Mouse (Mus musculus): ENCODE measurements at regions not wholly inside any gene's neighbourhood (a gene's known extent, or its start where the extent isn't known, plus 50 kb on each side); places are given as distances from the start of the nearest gene placed in this dataset.

- DNase-seq (ENCODE audit: extremely low spot score, low read depth, low spot score), result no peak
Observed at GRCm38 (mm10) chr6:147817262-147817661, 229.8 kb upstream of the Far2 start.

- DNase-seq (ENCODE audit: extremely low spot score, low read depth, low spot score), result no peak
Observed at GRCm38 (mm10) chr6:147822215-147822614, 224.8 kb upstream of the Far2 start.

- no peak for DNase-seq (ENCODE audit: extremely low spot score, low read depth, low spot score)
Observed at GRCm38 (mm10) chr6:147832521-147832920, 214.5 kb upstream of the Far2 start.

GRCm38 (mm10) chr6:147833501-147833900 is 213.6 kb upstream of the Far2 start:
- DNase-seq (ENCODE audit: extremely low spot score, low read depth, low spot score), result no peak

GRCm38 (mm10) chr6:147838846-147839245 is 208.2 kb upstream of the Far2 start:
- DNase-seq (ENCODE audit: extremely low spot score, low read depth, low spot score), result no peak

GRCm38 (mm10) chr6:147849988-147850387 is 197.1 kb upstream of the Far2 start:
- DNase-seq (ENCODE audit: extremely low spot score, low read depth, low spot score), result no peak

- no peak for DNase-seq (ENCODE audit: extremely low spot score, low read depth, low spot score)
Observed at GRCm38 (mm10) chr6:147861116-147861515, 185.9 kb upstream of the Far2 start.

GRCm38 (mm10) chr6:147871033-147871432 is 176.0 kb upstream of the Far2 start:
- DNase-seq (ENCODE audit: extremely low spot score, low read depth, low spot score), result no peak

- DNase-seq (ENCODE audit: extremely low spot score, low read depth, low spot score), result no peak
Observed at GRCm38 (mm10) chr6:147873173-147873572, 173.9 kb upstream of the Far2 start.

- no peak for DNase-seq (ENCODE audit: extremely low spot score, low read depth, low spot score)
Observed at GRCm38 (mm10) chr6:147878485-147878884, 168.6 kb upstream of the Far2 start.

- DNase-seq (ENCODE audit: extremely low spot score, low read depth, low spot score), result no peak
Observed at GRCm38 (mm10) chr6:147885902-147886301, 161.2 kb upstream of the Far2 start.

- DNase-seq (ENCODE audit: extremely low spot score, low read depth, low spot score), result no peak
Observed at GRCm38 (mm10) chr6:147919697-147920096, 127.4 kb upstream of the Far2 start.

- no peak for DNase-seq (ENCODE audit: extremely low spot score, low read depth, low spot score)
Observed at GRCm38 (mm10) chr6:147921091-147921490, 126.0 kb upstream of the Far2 start.

GRCm38 (mm10) chr6:147922506-147922905 is 124.6 kb upstream of the Far2 start:
- no peak for DNase-seq (ENCODE audit: extremely low spot score, low read depth, low spot score)

GRCm38 (mm10) chr6:147923246-147923645 is 123.8 kb upstream of the Far2 start:
- no peak for DNase-seq (ENCODE audit: extremely low spot score, low read depth, low spot score)

- DNase-seq (ENCODE audit: extremely low spot score, low read depth, low spot score), result no peak
Observed at GRCm38 (mm10) chr6:147928951-147929350, 118.1 kb upstream of the Far2 start.

GRCm38 (mm10) chr6:147944020-147944419 is 103.0 kb upstream of the Far2 start:
- DNase-seq (ENCODE audit: extremely low spot score, low read depth, low spot score), result no peak

- no peak for DNase-seq (ENCODE audit: extremely low spot score, low read depth, low spot score)
Observed at GRCm38 (mm10) chr6:147944940-147945676, 102.0 kb upstream of the Far2 start.

GRCm38 (mm10) chr6:147947997-147948396 is 99.1 kb upstream of the Far2 start:
- no peak for DNase-seq (ENCODE audit: extremely low spot score, low read depth, low spot score)

- no peak for DNase-seq (ENCODE audit: extremely low spot score, low read depth, low spot score)
Observed at GRCm38 (mm10) chr6:147951642-147952041, 95.4 kb upstream of the Far2 start.

GRCm38 (mm10) chr6:147953058-147953679 is 93.9 kb upstream of the Far2 start:
- DNase-seq (ENCODE audit: extremely low spot score, low read depth, low spot score), result no peak

- no peak for DNase-seq (ENCODE audit: extremely low spot score, low read depth, low spot score)
Observed at GRCm38 (mm10) chr6:147953753-147954152, 93.3 kb upstream of the Far2 start.

- DNase-seq (ENCODE audit: extremely low spot score, low read depth, low spot score), result no peak
Observed at GRCm38 (mm10) chr6:147954253-147954652, 92.8 kb upstream of the Far2 start.

Measured in hindlimb bud, embryonic 11.5 days (tissue).